Mouse (Mus musculus) cortical plate, adult 2 months (tissue): Measurements from ENCODE around the gene Cts3. TPM values are rescaled to one million over a fixed set of nuclear protein-coding genes. Genes with fewer than 3 reads are reported as not detected.
"Not testable (repeated sequence)": the region's sequence is repeated elsewhere in the genome, so short reads cannot be mapped to it uniquely, and the experiment has no call there.

ENCODE experiments used
- H3K27ac ChIP-seq: fragments of 200-500 bp; 2 replicates; pipeline ENCODE4 v1.5.1; 2012; ENCODE audit warnings: low read length, control low read depth, inconsistent platforms; ENCODE audit not compliant: insufficient read depth
- H3K4me1 ChIP-seq: fragments of 200-500 bp; 2 replicates; pipeline ENCODE4 v1.6.1; 2011; ENCODE audit warnings: low read length; ENCODE audit not compliant: control insufficient read depth, insufficient read depth
- H3K4me3 ChIP-seq: fragments of 200-500 bp; 2 replicates; pipeline ENCODE4 v1.5.1; 2011; ENCODE audit warnings: mild to moderate bottlenecking, low read length, control low read depth; ENCODE audit not compliant: insufficient read depth
- CTCF ChIP-seq: fragments of 200-500 bp; IDR thresholded peaks from 2 replicates; pipeline ENCODE4 v1.5.1; 2011; ENCODE audit warnings: mild to moderate bottlenecking, control low read depth, low read length; ENCODE audit not compliant: insufficient read depth; ENCODE audit errors: extremely low read depth
- POLR2A ChIP-seq: fragments of 200-500 bp; IDR thresholded peaks from 2 replicates; pipeline ENCODE4 v1.6.1; 2011; ENCODE audit warnings: mild to moderate bottlenecking, low read length, control low read depth; ENCODE audit not compliant: insufficient read depth; ENCODE audit errors: extremely low read depth
- polyA plus RNA-seq: library from polyadenylated mRNA; depleted of rRNA; stranded (reverse); fragments of >200 nt; gene quantifications from 2 replicates; pipeline ENCODE4 v1.2.3, GENCODE M21; 2012; rRNA removed

Cts3 gene
- not detected in 2 replicates for polyA plus RNA-seq

GRCm38 (mm10) chr13:61570027-61570426 lies at the start of gene Cts3:
Gene Cts3 (minus strand): TSS chr13:61570127.
- no peaks in the 10 kb centered on the region for H3K4me1 ChIP-seq
- TF ChIP-seq CTCF: no peak
- no peak for TF ChIP-seq POLR2A
- H3K4me3 ChIP-seq: no peak within 1 kb of the TSS
- H3K27ac ChIP-seq: no peak within 1 kb of the TSS

GRCm38 (mm10) chr13:61568074-61568473 lies 1.9 kb downstream of the Cts3 start, which contains the start of gene Gm49352:
Gene Gm49352 (minus strand): TSS chr13:61568174.
- not testable (repeated sequence) for H3K4me3 ChIP-seq, H3K27ac ChIP-seq, H3K4me1 ChIP-seq

- TF ChIP-seq POLR2A (no peak), CTCF (no peak)
- Histone ChIP-seq H3K27ac (no peak within 1 kb of the TSS), H3K4me3 (no peak within 1 kb of the TSS), H3K4me1 (no peaks in the 10 kb centered on the region)
Measured at GRCm38 (mm10) chr13:61541631-61542030, 28.3 kb downstream of the Cts3 start, which contains the start of gene Ctsm. Gene Ctsm (minus strand): TSS chr13:61541839.

Other genes starting within 250 kb of the Cts3 start
- gene Cts7, start 211.9 kb downstream of the Cts3 start, polyA plus RNA-seq: not detected in 2 replicates
- gene Ctsm, start 28.3 kb downstream of the Cts3 start, polyA plus RNA-seq: not detected in 2 replicates
- gene Gm49352, start 2.0 kb downstream of the Cts3 start, polyA plus RNA-seq: not detected in 2 replicates